Mouse (Mus musculus) embryo, embryonic 10.5 days (tissue): Measurements from ENCODE around the gene Rassf10.
"Not testable (repeated sequence)": the region's sequence is repeated elsewhere in the genome, so short reads cannot be mapped to it uniquely, and the experiment has no call there.

Source experiments
- DNase-seq: peaks from one replicate; pipeline ENCODE4 v3.0.0-alpha.2; 2015; ENCODE audit warnings: low spot score

Gene Rassf10

DNA sequence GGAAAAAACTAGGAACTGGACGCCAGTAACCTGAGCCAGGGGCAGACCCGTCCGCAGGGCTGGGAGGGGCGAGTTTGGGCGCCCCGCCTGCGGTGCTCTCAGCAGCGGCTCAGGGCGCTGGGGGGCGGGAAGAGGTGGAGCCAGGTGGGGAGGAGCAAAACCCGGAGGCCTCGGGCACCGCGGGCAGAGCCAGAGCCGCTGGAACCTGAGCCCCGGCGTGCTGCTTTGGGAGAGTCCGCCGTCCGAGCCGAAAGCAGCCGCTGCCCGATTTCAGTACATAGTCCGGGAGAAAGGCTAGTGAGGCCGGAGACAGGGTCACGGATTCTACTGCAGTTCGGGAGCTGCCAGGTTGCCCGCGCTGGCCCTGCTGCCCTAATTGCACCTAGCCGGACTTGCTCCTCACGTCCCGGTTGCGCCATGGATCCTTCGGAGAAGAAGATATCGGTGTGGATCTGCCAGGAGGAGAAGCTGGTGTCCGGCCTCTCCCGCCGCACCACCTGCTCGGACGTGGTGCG lies at the start of gene Rassf10:
Gene Rassf10, plus strand, starts transcription at position 186 of the 515 bp plus-strand sequence.
- peak; percentile 81 for DNase-seq

DNA sequence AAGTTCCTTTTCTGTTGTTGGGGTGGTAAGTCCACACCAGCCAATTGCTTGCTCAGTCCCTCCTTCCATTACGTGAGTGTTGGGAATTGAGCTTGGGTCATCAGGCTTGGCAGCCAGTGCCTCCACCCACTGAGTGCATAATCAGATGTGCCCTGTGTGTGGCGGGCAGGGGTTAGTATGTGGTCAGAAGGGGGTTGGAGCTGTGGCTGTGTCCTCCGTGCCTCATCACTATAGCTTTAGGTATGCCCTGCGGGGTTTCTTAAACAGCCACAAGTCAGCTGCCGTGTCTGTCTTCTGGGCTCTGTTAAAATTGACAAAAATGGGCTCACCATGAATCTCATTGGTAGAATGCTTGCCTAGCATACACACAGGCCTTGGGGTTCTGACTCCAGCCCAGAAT lies 46.9 kb upstream of the Rassf10 start:
- no peak for DNase-seq

DNA sequence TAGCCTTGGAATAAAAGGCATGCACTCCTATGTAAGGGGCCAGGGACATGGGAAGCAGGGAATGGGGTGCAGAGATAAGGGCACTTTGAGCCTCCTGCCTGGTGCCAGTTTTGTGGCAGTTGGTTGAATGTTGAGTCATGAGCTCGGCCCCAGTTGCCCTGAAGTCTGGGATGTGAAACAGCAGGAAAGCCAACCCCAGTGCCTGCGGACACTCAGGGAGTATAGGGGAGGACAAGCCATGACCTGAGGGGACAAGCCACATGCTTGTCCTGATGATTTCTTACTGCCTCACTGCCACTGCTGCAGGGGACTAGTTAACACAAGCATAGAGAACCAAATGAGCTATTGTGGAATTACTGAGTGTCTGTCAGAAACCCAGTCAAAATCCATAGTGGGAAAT lies 46.3 kb upstream of the Rassf10 start:
- no peak for DNase-seq

DNA sequence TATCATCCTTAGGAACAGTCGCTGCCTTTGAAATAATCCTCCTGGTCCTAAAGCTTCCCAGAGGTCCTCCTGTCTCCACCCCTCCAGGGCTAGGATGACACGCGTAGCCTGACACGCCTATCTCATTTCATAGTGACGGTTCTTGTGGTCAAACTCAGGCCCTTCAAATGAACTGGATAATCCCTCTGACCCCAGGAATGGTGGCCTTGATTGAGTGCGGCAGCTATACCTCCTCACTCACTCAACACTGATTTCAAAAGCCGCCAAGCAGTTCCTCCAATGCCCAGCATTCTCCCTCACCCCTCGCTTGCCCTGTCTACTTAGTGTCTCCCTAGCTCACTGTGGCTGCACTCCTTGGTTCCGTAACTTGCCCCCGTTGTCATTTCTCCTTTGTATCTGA lies 44.6 kb upstream of the Rassf10 start:
- DNase-seq: no peak

DNA sequence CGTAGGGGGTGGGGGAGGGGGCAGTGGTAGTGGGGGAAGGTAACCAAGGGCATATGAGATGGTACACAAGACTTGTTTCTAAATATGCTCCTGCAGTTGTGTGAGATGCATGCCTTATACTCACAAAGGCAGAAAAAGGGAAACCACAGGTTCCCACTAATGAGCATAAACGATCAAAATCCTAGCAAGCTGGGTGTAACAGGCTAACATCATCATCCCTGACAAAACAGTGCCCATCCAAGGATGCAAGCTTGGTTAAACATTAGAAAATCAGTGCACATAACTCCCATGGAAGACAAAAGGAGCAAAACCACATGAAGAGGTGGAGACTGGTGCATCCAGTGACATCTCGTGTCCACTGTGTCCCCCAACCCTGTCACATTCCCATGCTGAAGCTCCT lies 40.8 kb upstream of the Rassf10 start:
- no peak for DNase-seq

DNA sequence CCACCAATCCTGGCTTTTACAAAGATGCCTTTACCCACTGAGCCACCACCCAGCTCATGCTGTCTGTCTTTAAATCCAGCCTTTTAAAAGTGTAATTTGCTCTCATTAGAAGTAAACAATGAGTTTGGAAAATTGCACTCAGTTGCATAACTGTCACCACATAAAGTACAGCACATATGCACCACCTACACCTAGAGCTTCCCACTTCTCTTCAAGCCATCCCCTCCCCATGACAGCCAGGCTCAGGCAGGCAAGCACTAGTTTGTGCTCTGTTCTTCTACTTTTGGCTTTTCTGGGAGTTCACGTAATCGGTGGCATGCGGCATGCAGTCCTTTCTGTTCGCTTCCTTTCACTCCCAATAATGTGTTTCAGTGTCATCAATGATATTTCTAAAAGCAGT lies 38.2 kb upstream of the Rassf10 start:
- no peak for DNase-seq

DNA sequence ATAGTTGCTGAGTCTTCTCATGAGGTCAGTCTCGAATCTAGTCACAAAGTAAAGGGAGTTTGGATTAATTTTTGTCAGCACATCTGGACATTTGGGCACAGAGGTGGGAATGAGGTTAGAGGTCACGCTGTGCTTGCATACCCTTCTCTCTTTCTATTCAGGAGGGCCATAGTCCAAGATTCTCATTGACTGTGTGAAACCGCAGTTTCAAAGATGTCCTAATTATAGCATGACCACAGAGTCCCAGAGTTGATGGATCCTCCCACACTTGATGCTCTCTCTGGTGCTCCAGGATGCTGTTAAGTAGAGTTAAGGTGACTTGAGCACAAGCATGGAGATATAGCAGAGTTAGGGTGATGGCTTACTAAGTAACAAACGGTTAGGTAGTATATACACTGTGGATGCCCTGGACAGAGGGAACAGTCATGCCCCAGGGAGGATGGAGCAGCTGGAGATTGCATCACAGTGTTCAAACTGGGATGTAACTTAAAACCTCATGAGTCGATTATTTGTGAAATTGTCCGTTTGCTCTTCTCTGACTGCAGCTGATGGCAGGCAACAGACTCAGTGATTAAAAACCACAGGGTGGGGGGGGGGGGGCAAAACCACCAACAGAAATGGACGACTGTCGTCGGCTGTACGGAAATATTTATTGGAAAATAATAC lies 36.0 kb upstream of the Rassf10 start:
- DNase-seq: no peak

DNA sequence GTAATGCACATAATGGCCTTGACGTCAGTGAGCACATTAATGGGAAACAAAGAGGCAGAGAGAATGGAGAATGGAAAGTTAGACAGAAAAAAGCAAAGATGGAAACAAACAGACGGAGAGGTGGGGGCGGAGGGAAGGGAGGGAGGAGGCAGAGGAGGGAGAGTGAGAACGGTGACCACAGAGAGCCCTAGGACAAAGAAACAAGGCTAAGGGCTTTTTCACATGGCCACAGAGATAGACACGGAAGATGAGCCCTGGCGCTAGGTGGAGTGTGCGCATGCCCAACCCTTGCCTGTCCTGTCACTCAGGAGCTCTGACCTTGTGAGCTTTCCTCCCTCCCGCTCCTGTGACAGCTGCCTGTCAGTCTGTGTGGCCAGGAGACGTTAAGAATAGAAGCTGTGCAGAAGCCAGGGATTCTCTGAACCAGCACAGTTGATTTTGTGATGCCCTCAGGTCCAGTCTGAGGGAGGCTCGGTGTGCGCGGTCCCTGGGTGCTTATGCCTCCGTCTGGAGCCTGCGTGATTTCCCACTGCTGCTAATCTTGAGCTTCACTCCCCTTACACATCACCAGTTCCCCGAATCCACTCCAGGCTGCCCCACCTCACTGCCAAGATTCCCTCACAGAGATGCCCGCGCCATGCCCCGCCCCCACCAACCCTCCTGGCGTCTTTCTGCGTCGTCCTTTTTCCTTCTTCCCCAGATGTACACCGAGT lies 35.3 kb upstream of the Rassf10 start:
- DNase-seq: peak; percentile 34

DNA sequence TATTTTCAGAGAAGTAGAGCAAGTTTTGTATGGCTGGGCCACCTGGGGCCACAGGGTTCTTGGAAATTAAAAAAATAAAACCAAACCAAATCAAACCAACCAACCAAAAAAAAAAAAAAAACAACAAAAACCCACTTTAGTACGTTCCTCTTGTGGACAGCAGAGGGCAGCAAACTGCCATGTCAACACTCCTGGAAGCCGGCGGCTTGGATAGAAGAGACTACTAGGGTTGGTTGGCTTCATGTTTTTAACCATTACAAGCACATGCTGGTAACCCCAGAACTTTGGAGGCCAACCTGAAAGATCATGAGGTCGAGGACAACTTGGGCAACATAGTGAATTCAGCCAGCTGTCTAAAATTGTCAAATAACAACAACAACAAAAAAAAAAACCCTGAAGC lies 33.9 kb upstream of the Rassf10 start:
- DNase-seq: peak; percentile 82

DNA sequence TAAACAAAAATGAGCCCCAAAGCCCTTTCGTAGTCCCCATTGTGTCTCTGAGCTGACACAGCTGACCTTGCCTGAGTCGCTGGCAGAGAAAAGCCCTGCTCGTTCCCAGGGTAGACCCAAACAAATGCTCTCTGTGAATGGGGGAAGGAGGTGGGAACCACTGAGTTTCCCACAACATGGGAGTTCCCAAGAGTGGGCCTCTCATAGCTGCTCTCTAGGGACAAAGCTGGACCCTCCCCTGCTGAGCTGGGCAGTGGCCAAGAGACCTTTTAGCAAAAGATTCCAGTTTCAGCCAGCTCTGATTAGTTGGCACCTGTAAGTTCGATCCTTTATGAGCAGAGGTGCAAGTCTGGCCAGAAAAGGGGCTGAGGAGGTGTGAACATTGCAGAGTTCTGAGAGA lies 31.0 kb upstream of the Rassf10 start:
- no peak for DNase-seq

DNA sequence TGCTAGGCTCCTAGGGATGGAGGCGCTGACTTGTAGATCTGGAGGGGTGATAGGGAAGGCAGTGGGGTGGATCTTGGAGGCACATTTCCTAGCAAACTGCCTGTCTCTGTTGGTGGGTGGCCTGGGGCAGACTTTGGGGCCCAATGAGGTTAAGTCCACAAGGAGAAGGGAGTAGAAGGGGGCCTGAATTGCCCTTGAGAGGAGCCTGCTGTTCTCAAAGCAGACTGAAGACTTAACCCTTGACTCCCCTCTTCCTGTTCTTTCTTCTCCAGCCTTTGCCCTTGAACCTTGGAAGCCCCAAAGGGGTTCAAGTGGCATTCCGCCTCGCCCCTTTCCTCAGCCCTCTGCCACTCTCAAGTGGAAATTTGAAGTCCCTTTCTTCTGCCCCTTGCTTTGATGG lies 30.1 kb upstream of the Rassf10 start:
- no peak for DNase-seq

DNA sequence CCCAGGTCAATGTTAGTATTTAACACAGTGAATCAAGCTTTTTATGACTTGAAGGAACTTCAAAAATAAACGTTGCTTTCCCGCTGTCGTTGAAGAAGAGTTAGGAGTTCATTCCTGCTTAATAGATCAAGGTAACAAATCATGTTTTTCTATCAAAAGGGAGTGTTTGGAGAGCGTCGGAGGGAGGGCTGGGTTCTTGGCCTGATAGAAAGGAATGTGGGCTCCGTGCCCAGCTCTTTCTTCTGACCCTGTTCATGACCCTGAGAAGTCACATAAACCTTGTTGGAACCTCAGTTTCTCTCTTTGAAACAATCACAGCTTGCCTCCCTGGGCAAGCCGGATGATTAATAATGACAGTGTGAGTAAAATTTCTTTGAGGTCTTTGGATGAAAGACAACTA lies 23.1 kb upstream of the Rassf10 start:
- DNase-seq: no peak

DNA sequence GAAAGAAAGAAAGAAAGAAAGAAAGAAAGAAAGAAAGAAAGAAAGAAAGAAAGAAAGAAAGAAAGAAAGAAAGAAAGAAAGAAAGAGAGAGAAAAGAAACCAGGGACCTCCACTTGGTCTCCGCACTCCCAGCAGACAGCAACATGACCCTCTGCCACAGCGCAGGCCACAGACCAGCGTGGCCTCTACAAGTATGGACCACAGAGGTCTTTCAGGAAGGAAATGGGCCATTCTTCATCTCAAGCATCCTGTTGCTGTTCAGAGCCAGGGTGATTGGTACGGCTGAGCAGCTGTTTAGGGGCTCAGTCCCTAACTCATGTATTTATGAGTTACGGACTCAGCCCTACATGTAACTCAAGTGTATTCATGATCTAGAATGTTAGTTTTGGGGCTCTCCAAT lies 17.9 kb upstream of the Rassf10 start:
- DNase-seq: not testable (repeated sequence)

DNA sequence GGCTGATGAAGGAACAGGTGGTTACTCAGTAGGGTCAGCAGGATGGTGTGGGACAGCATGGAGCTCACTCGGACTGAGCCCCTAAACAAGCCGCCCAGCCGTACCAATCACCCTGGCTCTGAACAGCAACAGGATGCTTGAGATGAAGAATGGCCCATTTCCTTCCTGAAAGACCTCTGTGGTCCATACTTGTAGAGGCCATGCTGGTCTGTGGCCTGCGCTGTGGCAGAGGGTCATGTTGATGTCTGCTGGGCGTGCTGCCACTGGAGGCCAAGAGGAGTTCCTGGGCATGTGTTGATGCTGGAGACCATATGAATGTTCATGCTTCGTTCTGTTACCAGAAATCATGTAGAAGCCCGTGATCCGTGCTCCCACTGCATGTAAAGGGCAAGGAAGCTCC lies 16.7 kb upstream of the Rassf10 start:
- DNase-seq: no peak

DNA sequence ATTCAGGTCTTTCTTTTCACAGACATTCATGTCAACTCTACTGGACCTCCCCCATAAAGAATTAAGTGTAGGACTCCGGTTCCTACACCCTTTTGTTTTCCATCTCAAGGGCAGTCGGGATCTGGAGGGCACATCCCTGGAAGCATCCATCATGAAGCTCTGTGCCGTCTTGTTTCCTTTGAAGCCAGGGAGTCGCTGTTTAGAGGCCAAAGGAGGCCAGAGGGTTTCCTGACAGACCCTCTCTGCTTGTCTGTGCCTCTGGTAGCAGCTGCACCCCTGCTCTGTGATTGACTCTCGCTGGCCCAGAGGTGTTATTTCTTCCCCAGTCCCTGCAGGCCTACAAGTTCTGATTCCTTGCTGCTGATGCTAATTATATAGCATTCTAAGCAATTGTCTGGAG lies 14.8 kb upstream of the Rassf10 start:
- DNase-seq: peak; percentile 36

DNA sequence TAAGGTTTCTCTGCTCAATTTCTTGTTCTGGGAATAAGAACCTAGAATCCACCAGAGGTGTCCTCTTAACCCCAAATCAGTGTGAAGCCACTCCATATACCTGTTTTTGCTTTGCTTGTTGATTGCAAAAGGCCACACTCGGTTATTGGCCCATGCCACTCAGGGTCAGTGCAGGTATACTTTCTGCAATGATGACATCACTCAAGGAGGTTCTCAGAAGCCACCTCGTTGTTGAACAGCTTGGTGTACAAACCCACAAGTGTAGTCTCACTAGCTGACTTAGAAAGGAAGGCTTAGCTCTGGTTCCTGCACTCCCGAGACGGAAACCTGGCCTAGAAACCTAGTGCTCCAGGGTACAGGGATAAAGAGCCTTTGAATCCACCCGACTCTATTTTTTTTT lies 11.2 kb upstream of the Rassf10 start:
- no peak for DNase-seq

DNA sequence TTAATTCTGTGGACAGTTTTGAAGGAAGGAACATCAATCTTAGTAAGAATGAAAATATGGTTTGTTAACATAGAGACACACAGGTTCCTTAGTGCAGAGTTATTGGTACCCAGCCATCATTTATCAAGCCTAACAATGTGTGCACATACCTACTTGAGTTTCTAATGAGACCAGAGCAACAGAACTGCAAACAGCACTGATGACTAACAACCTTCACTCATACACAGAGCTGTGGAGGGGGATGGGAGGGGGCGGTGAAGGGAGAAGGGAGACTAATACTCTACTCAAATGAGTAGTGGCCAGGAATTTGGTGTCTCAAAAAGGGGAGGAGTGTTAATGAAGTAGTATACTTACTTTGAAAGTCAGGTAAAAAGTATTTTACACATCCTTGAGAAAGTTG lies 10.7 kb upstream of the Rassf10 start:
- DNase-seq: no peak

DNA sequence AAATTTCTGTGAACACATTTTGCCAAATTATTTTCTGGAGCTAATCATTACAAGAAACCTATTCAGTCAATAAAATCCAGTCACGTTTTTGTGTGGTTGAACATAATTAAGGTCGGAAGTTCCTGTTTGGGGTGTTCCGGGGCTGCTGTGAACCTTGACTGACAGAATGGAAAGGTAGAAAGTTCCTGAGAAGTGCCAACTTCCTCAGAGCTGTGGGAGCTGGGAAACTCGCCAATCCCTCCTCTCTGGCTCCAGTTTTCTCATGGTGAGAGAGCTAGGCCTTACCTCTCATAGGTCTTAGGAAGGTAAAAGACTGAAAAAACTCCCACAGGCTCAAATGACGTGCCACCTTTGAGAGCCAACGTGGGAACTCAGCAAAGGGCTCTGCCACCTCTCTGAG lies 7.1 kb upstream of the Rassf10 start:
- DNase-seq: no peak

DNA sequence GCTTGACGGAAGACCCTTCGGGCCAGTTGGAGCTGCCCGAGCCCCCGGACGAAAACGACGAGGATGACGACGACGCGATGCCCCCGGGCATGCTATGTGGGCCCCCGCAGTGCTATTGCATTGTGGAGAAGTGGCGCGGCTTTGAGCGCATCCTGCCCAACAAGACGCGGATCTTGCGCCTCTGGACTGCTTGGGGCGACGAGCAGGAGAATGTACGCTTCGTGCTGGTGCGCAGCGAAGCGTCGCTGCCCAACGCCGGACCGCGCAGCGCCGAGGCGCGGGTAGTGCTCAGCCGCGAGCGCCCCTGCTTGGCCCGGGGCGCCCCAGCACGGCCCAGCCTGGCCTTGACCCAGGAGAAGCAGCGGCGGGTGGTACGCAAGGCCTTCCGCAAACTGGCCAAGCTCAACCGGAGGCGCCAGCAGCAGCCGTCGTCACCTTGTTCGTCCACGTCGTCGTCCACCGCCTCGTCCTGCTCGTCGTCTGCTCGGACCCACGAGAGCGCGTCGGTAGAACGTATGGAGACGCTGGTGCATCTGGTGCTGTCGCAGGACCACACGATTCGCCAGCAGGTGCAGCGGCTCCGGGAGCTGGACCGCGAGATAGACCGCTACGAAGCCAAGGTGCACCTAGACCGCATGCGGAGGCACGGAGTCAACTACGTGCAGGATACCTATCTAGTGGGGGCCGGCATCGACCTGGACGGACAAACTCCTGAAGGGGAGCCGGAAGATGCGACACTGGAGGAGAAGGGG lies 765 bp downstream of the Rassf10 start:
- DNase-seq: peak; percentile 51

DNA sequence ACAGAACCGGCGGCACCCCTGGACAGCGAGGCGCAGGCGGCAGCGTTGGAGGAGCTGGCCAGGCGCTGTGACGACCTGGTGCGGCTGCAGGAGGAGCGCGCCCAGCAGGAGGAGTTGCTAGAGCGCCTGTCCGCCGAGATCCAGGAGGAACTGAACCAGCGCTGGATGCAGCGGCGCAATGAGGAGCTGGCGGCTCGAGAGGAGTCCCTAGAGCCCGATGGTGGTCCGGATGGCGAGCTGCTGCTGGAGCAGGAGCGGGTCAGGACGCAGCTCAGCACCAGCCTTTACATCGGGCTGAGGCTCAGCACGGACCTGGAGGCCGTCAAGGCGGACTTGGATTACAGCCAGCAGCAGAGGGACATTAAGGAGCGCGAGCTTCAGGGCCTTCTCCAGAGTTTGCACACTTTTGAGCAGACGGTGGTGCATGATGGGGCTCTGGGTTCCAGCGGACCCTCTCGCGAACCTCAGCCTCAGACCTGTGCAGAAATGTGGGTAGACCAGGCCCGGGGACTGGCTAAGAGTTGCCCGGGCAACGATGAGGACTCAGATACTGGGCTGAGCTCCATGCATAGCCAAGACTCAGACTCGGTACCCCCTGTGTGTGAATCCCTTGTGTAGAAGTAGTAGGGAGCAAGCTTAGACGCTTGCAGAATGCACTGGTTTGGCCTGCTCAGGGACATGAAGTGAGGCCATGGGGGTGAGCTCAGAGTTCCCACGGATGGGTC lies 1.5 kb downstream of the Rassf10 start:
- DNase-seq: peak; percentile 52

DNA sequence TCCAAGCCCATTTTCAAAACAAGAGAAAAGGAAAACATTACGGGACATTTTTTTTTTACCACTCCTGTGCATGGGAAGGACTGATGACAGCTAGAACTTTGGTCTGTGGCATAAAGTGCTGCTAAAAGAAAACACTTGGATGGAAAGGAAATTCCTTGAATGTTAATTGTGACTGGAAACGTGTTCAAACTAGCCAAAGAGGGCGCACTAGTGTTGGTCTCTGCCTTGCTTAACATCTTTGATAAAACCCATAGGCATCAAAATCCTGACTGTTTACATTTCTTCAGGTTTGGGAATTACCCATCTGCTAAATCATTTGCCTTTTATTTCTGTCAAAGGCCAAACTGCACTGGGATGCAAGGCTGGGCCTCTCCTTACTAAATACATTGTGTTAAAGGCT lies 2.2 kb downstream of the Rassf10 start:
- peak; percentile 36 for DNase-seq

DNA sequence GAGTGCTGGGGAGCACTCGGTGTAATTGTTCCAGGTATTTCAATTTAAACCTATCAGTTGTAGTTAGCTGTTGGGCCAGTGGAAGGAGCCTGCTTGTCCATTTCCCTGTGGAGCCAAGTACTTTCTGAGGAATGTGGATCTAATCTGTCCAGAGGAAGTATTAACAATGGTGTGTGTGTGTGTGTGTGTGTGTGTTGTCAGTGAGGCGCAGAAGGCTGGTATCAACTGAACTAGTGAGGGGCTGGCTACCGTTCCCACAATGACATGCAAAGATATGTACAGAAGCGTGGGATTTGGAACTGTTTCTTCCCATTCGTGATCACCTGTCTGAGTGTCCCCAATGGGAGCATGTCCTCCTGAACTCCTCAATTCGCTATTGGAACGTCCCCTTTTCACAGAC lies 3.2 kb downstream of the Rassf10 start:
- DNase-seq: no peak
